Mouse (Mus musculus) retina, embryonic 14.5 days (tissue): ENCODE measurements around the gene Mpzl3.

Experiments used
- DNase-seq: peaks from one replicate; pipeline ENCODE4 v3.0.0-alpha.2; 2015; ENCODE audit warnings: low spot score

Gene Mpzl3

DNA sequence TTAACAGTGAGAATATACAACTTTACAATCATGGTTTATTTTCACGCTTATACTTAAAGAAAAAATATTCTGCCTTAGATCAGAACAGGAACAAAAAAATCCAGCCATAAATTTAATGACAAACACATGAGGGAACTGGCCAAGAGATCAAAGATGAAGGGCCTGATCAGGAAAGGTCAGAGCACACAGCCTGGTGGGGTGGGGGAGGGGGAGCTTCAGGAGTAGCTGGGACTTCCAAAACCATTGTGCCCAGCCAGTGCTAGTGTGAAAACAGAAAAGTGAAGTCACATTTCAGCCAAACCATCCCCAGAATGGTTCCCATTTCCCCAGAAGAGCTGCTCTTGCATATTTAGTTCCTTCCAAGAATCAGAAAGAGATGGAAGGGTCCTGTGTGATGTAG, 47.5 kb downstream of the Mpzl3 start:
- DNase-seq, result no peak

DNA sequence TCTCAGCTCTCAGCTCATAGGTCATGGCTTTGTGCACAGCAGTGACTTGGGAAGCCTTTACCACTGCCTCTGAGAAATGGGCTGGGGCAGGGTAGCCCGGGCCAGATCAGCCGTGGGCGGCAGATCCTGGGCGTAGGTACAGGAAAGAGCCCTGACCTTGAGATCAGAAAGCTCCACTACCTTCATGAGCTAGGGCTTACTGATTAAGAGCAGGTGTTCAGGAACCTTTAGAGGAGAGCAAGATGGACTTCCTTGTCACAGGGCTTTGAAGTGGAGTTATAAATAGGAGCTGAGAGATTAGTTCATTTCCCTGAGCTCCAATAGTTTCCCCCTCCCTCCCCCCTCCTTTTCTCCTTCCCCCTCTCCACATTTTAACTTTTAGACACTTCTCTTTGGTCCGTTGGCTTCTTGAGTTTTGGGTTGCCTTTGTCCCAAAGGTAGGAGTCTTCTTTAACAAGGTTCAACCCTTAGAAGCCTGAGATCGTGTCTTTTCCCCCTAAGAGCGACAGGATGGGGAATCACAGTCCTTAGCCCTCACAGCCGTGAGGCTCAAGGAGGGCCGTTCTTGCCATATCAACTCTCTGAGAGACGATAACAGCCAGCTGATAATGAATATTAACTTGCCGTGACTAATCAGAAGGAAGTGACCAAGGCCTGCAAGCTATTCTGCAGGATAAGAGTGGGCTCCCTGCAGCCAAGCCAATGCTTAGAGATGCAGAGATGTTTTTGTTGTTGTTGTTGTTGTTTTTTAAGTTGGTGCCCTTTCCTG, 48.4 kb downstream of the Mpzl3 start:
- DNase-seq, result no peak

DNA sequence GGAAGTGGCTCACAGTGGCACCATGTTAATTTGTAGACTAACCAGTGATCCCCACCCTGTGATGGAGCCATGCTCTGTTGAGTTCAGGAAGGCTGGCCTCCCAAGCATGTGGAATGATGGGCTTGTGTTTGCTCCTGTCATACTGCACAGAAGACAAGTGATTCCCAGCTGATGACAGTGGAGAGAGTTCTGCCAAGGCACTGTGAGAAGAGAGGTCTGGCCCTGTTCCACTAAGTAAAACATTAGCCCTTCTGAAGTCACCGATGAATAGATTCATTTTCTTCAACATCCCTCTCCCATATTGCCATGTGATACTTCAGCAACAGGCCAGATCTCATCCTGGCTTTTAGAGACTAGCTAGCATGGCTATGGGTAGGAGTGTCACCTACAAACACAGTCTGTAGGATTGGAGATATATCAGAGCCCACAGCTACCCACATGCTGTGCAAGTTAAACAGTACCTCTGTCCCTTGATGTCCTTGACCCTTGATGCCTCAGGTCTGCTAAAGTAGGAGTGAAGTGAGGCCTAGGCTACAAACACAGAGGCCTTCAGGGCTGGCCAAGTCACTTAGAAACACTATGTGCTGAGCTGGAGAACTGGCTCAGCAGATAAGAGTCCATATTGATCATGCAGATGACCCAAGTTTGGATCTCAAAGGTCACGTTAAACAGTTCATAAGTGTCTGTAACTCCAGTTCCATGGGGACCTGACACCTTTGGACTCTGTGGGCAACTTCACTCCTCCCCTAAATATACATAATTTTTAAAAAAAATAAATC, 50.8 kb downstream of the Mpzl3 start:
- no peak for DNase-seq

DNA sequence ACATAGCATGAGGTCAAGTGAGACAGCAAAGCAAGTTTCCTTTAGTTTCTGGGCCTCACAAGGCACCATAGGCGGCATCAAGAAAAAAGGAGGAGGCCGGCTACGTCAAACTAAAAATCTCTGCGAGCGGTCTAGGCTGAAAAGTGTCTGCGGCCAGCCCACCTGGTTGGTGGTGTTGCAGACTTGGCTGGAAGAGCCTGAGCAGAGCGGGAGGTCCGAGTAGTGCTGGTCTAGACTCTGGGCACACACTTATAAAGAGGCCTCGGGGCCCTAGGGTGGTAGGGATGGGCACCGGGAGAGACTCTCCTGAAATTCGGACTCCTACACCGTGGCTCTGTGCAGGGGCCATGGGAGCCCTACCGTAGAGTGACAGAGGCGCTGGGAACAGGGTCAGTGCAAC, 60.7 kb downstream of the Mpzl3 start:
- peak; percentile 78 for DNase-seq

DNA sequence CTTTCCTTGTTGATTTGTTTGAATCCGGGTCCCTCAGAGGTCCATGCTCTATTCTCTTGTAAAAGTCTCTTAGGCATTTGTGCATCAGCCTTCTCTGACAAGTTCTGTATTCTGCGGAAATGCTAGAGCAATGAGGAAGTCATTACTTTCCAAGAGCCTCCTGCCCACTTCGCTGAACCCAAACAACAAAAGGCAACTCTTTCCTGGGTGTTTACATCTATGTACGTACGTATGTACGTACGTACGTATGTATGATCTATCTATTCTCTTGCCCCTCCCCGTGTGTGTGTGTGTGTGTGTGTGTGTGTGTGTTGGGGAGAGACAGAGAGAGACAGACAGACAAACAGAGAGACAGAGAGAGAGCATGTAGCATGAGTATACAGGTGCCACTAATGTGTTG, 61.8 kb downstream of the Mpzl3 start:
- no peak for DNase-seq

DNA sequence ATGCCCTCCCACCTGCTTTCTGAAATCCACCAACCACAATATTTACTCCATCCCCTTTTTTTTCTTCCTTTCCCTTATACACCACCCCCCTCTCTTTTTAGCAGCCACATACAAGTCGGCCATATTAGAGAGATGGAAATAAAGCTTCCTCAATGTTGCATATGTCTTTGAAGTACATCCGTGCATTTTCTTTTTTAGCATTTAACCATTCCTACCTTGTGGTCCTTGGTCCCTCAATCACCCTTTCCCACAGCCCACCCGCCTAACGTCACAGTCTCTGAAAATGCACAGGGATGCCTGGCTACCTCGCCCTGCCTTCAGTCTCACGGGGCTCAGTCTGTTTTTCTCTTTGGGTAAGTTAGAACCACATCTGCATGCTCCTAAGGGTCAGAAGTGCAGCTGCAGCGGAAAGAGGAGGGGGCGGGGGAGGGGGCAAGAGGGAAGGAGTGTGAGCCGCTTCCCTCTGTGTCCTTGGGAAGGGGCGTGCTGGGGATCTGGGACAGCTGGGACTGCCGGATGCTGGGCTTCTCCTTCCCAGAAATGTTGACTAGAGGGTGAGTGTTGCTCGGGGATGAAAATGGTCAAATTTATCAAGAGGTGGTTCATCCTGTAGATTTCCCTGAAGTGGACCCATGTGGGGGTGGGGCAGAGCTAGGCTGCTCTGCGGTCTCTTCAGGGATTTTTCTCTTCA, 62.9 kb downstream of the Mpzl3 start, which contains the start of gene Scn2b:
Gene Scn2b (plus strand): TSS at position 42 of the 691 bp plus-strand sequence.
- DNase-seq, result peak; percentile 54

DNA sequence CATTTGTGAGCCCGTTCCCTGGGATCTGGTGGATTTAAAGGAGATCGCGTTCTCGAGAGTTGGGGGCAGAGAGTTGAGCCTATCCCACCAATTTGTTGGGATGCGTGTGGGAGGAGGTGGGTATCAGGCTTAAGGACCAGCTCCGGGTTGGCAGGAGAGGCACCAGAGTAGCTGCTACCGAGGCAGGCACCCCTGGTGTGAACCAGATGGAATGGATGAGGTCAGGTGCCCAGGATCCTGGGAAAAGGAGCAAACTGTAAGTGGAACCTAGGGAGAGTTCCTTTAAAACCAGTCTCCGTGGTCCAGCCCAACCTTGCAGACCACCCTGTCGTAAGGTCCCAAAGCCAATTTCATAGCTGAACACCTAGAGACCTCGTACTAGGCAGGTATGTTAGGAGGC, 63.6 kb downstream of the Mpzl3 start:
- no peak for DNase-seq

DNA sequence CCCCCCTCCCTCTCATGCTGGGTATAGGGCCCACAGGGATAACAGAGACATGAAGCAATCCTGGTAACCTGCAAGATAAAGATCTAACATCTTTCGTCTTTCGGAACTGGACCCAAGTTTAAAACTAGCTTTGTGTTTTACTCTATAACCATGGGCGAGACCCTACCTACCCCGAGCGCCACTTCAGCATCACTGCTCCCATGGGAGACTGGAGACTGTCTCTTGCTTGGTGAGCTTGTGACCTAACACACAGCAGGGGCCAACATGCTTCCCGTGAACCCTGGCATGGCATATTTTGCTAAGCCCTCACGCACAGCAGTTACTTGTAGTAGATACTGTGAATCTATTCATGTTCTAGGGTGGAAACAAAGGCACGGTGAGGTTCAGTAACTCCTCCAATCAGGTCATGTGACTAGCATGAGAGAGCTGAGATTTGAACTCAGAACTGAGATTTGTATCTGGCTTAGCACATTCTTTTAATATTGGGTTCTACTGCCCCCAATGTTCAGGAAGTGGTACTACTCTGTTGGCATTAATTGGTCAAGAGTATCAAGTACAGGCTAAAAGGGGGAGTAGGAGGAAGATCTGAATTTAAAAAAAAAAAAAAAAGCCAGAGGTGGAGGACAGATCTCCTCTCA, 64.4 kb downstream of the Mpzl3 start:
- DNase-seq, result no peak

DNA sequence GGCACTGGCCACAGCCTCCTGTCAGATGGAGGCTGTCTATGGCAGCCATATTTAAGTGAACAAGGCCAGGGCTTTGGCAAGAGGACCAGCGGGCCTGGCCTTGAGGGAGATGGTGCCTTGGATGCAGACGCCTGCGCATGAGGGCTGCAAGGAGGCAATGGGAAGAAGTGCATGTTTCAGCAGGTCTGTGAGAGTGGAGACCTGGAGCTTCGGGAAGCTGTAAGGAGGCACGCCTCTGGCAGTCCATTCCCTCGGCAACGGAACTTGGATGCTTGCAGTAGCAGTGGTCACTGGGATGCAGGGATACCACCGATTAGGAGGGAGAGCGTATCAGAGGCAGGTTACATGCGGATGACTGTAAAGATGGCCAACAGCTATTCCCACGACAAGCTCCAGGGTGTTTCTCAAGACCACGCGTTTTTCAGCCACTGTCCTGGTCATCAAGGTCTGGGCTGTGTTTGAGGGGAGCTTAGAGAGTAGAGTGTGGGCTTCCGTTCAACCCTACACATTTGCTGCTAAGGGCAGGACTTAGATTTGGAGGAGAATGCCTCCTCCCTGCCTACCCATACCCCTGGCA, 65.1 kb downstream of the Mpzl3 start:
- DNase-seq, result no peak

DNA sequence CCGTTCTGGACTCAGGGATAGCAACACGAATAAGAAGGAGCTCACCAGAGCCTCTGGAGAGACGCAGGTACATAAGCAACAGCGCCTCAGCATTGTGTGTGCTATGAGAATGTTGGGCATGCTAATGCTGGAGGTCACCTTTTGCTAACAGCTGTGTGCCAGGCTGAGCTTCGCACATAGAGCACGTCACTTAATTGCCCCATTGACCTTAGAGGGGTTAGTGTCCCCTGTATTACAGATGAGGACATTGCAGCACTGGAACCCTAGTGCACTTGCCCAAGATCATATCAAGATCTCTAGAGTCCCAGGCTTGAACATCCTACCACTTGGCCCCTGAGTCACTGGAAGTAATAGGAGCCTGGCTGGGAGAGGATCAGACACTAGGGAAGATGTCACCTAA, 65.6 kb downstream of the Mpzl3 start:
- no peak for DNase-seq

DNA sequence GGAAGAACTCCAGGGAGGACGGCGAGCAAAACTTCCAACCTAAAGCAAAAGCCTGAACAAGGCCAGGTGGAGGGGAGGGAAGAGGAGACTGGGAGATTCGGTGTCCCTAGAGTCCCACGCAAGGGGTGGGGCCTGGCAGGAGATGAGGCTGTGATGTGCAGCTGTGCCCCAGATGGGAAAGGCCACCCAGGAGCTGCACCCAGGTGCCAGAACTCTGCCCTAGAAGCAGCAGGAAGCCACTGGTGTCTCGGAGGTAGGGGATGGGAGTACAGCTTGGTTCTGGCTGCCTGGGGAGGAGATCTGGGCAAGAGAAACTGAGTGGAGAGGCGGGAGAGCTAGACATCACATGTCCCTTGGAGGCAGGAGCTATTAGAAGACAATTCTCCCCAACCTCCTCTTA, 66.0 kb downstream of the Mpzl3 start:
- DNase-seq, result no peak

DNA sequence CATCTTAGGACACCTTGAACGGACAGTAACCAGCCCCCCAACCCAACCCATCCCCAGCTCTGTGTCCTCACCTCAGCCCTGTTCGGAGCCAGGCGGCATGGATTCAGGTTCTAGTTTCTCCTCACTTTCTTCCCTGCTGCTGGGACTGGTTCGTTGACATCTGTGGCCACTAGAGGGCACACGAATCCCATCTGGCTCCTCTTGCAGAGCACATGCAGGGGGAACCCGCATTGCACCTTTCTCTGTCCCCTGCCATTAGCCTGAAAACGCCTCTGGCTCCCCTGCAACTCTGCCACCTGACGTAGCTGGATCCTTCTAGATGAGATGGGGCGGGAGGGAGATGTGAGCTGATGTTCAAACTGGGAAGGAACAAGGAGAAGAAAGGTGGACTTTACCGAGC, 66.8 kb downstream of the Mpzl3 start:
- peak; percentile 85 for DNase-seq

DNA sequence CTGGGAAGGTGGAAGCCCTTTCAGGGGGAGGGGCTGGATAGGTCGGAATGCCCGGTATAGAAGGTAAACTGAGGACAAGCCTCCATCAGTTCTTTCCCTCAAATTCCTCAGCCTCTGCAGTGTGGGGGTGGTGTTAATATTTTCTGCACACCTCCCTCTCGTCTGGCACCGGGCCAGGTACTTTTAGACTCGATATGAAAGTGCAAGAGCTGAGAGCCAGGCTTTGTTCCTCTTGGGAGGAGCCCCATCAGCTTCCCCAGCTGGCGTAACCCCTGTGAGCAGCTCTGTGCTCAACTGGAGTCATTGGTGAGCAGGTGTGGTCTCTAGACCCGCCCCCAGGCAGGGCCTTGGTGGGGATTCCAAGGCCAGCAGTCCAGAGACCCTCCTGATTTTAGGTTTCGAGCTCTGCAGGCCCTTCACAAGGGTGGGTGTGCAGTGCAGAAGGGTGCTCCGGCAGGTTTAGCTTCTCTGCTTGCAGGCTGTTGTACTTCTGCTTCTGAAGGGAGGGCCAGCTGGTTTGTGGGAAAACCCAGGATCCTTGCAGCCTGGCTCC, 67.3 kb downstream of the Mpzl3 start:
- no peak for DNase-seq

DNA sequence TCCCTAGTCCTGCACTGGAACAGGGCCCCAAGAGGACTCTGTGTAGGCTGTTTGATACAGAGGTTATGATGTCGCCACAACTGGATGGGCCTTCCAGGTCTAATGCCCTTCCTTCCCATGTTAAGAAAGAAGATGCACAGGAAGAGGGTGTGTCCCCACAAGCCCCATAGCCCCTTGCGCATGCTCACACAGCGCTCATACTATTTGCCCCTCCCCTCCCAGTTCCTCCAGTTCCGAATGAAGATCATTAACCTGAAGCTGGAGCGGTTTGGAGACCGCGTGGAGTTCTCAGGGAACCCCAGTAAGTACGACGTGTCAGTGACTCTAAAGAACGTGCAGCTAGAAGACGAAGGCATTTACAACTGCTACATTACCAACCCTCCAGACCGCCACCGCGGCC, 70.2 kb downstream of the Mpzl3 start:
- DNase-seq, result no peak

DNA sequence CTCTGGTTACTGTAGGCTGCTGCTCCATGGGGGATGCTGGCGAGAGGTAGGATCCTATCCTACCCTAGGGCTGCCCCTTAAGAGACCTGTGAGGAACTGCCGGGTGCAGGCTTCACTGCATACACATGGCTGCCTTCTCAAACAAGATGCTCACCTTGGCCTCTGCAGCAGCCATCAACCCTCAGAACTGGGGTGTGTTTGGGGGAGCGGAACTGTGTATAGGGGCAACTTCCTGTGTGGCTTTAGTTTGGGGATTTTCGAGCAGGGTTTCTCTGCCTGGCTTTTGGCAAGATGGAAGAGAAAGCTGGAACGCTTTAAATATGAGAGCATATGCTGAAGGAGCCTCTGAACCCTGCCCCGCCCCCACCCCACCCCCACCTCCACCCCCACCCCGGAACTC, 72.0 kb downstream of the Mpzl3 start:
- no peak for DNase-seq
